Mouse (Mus musculus) NIH3T3 (cell line): ENCODE results near the gene Sec61g.
"Not testable (repeated sequence)": the region's sequence is repeated elsewhere in the genome, so short reads cannot be mapped to it uniquely, and the experiment has no call there.

Source experiments
- DNase-seq: peaks from one replicate; pipeline ENCODE4 v3.0.0-alpha.2; 2012; ENCODE audit warnings: low read depth

The Sec61g gene

GRCm38 (mm10) chr11:16508052-16508654, at the start of gene Sec61g:
TSS of gene Sec61g (minus strand) at chr11:16508484.
- peak; percentile 96 for DNase-seq

DNA sequence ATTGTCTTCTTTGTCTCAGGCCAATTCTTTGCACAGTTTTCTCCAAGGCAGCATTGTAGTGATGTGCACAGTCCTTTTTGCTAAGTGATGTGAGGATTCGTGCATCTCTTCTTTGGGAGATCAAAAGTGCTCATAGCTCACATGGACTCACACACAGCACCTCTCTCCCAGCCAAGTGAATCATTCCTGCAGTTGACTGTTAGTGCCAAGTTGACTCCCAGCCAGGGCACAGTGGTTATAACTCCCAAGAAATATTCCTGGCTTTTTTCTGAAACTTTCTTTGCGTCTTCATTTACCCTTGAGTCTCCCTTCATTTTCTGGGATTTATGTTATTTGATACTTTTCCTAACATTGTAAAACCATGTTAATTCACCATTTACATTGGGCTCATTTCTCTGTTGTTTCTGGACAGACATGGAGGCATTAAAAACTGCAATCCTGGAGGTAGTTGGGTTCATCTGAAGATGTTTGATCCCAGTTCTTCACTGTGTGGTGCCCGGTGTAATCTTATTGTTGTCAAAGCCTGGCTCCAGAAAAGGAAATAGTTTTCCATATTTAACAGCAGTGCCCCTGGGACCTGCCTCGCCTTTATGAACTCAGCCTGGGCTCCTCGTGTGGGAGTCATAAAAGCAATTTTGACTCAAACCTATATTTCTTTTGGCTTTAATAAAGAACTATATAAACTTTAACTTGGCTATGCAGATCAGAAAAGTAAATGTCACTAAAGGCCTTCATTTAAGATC, 38.3 kb upstream of the Sec61g start:
- DNase-seq: peak; percentile 96

DNA sequence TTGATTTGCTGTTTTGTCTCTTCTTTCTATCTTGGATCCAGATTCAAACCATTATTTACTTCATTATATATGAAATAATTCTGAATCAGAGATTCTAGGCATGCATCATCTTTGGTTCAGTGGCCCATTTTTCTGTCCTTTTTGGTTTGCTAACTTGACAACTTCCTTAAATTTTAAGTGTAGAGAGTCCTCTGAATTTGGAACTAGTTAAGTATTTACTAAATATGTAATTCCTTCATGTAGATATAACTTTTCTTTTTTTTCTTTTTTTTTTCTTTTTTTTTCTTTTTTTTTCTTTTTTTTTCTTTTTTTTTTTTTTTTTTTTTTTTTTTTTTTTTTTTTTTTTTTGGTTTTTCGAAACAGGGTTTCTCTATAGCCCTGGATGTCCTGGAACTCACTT, 29.1 kb upstream of the Sec61g start:
- no peak for DNase-seq

GRCm38 (mm10) chr11:16534582-16535553, 26.6 kb upstream of the Sec61g start:
- DNase-seq: no peak

DNA sequence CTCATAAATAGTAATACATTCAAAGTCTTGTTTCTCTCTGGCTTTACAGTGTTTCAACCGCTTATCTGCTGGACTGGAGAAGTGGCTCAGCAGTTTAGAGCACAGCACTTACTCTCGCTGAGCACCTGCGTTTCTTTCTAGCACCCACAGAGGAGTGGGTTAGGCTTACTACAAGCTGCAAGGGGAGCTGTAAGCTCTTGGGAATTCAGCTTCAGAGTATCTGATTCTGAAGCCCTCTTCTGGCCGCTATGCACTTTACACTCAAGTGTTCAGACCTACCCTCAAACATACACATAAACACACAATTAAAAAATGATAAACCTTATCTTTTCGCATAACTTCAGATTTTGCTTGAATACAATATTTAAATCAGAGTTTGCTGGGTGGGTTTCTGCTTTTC, 24.6 kb upstream of the Sec61g start:
- DNase-seq: no peak

DNA sequence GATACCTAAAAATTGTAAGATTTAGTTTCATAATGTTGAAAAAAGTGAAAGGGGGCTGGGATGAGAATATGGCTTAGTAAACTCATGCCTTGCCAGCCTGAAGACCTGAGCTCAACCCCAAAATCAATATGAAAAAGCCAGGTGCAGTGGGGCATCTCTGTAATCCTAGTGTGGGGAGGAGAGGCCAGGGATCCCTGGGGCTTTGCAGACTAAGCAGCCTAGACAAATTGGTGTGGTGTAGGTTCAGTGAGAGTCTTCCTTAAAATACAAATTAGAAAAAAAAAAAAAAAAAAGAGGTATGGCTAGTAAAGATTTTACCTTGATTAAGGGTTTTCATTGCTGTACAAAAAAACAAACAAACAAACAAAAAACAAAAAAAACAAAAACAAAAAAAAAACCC, 20.6 kb upstream of the Sec61g start:
- DNase-seq: no peak

DNA sequence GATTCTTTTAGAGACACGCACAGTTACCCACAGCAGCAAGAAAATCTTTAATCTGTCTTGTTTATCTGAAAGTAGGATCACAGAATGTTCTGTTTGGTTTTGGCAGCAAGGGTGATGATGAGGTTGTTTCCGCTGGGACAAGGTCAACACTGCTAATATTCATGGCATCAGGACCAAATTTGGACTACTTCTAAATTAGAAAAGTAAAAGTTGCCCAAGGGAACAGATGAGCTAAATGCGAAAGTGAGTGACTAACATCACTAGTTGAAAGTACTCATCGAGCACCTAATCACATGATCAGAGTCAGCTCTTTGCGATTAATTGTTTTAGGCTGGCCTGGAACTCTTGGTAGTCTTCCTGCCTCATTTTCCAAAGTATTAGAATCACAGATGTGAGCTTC, 20.1 kb upstream of the Sec61g start:
- DNase-seq: no peak

GRCm38 (mm10) chr11:16527743-16528142, 19.5 kb upstream of the Sec61g start:
- DNase-seq: no peak

GRCm38 (mm10) chr11:16526467-16526866, 18.2 kb upstream of the Sec61g start:
- peak; percentile 73 for DNase-seq

GRCm38 (mm10) chr11:16525724-16526123, 17.4 kb upstream of the Sec61g start:
- no peak for DNase-seq

DNA sequence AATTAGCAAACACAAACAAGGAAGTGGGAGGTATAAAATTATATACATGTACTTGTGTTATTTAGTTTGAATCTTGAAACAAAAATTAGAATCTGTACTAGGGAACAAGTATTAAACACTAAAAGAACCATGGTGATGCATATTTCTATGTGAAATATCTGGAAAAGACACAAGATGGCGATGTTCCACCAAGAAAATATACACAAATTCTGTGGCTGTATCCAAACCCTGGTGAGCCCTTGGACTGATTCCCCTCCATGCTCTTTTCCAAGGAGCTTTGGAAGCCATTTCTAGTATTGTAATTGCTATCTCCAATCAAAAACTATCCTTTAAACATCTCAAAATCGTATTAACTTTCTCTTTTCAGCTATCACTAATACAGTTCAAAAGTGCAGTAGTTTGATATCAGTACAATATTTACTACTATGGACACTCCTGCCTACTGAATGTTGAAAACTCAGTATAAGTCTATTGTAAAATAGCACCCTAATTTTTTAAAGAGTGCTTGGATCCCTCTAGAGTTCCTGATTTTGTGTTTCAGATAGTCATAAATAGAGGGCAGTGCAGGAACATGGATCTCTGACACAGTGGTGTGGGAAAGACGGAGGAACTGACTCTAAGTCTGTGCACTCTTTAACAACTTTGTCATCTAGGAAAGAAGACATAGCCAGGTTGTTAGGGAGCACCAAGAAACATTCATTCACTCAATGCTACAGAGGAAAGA, 16.8 kb upstream of the Sec61g start:
- DNase-seq: peak; percentile 88

DNA sequence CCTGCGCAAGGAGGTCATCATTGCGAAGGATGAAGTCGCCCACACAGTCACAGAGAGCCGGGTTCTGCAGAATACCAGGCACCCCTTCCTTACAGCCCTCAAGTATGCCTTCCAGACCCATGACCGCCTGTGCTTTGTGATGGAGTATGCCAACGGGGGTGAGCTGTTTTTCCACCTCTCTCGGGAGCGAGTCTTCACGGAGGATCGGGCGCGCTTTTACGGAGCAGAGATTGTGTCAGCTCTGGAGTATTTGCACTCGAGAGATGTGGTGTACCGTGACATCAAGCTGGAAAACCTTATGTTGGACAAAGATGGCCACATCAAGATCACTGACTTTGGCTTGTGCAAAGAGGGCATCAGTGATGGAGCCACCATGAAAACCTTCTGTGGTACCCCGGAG, 6.8 kb upstream of the Sec61g start:
- DNase-seq: not testable (repeated sequence)

GRCm38 (mm10) chr11:16514221-16514620, 5.9 kb upstream of the Sec61g start:
- not testable (repeated sequence) for DNase-seq

DNA sequence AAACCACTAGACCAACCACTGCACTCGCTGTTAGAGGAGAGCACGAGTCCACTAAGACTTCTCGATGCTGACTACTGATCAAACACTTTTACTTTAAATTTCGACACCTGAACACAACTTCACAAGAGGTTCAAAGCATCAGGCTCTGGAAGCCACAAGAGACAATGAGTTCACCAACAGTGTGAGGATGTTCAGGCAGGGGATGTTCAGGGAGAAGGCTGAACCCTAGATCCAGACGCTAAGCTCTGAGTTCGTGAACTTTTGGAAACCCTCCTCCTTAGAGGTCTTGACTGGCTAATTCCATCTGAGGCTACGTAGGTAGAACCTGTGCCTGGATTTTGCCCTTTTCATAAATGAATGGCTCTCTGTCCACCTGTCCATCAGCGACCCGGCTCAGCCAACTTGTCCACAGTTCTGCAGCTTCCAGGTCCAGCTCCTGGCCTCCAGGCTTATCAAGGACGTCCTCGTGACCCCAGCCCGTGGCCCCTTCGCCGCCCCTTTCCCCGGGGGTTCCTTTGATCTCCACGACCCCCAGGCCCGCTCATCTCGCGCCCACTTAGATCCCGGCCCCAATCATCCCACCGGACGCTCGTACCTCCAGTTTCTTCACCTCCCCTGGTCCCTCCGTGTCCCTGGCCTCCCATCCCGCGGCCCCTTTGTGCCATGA, 766 bp downstream of the Sec61g start:
- DNase-seq: peak; percentile 25

DNA sequence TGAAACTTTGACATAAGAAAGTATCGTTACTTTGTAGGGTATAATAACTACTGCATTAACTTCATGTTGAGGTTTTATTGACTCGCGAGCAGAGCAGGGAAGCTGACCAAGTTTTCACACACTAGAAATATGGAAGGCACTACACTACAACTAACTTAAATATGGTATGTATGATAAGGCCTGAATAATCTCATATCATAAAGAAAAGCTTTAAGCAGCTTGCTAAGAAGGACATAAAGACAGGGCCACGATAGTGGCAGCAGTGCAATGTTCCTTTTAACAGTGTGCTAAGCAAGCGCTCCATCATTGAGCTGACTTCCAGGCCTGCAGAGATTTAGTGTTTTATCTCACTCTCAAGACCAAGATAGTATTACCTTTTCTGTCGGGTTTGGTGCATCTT, 2.3 kb downstream of the Sec61g start:
- no peak for DNase-seq

DNA sequence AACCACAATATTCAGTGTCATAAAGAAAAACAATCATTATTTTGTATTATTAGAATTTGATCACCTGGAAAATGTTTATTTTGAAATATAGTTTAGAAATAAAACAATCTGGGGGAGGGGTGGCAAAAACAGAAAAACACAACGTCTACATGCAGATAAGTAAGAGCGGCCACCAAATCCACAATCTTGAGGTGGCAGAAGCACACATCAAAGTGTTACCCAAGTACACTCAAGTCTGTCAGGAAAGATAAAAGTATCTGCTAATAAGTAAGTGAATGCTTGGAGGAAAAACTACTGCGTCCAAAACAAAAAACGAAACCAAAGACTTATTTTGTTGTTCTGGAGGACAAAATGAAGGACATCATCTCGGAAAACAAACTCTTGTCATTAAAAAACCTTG, 5.1 kb downstream of the Sec61g start:
- no peak for DNase-seq

GRCm38 (mm10) chr11:16502744-16503143, 5.5 kb downstream of the Sec61g start:
- no peak for DNase-seq

- peak; percentile 80 for DNase-seq
Measured at GRCm38 (mm10) chr11:16498756-16499680, 9.3 kb downstream of the Sec61g start.
